Mouse (Mus musculus): ENCODE measurements around the gene Mmel1. TPM values are rescaled to one million over a fixed set of nuclear protein-coding genes. Genes with fewer than 3 reads are reported as not detected.

Gene Mmel1
- total RNA-seq (2022), result under 1 TPM in 2 of 4 experiments, not detected in 2; 0.16 to 0.20 TPM

- no peak for DNase-seq (ENCODE audit: low spot score)
Measured at GRCm38 (mm10) chr4:154869440-154869839, at the start of gene Mmel1. Gene Mmel1 (plus strand): TSS chr4:154869585.

GRCm38 (mm10) chr4:154825662-154826061 lies 43.7 kb upstream of the Mmel1 start:
- peak; percentile 46 for DNase-seq (ENCODE audit: low spot score)

GRCm38 (mm10) chr4:154826224-154826623 lies 43.2 kb upstream of the Mmel1 start:
- DNase-seq (ENCODE audit: low spot score), result no peak

GRCm38 (mm10) chr4:154827181-154827580 lies 42.2 kb upstream of the Mmel1 start:
- peak; percentile 73 for DNase-seq (ENCODE audit: low spot score)

GRCm38 (mm10) chr4:154827861-154828610 lies 41.3 kb upstream of the Mmel1 start:
- DNase-seq (ENCODE audit: low spot score), result no peak

- DNase-seq (ENCODE audit: low spot score), result no peak
Measured at GRCm38 (mm10) chr4:154831915-154832573, 37.3 kb upstream of the Mmel1 start.

GRCm38 (mm10) chr4:154836183-154836915 lies 33.0 kb upstream of the Mmel1 start:
- no peak for DNase-seq (ENCODE audit: low spot score)

GRCm38 (mm10) chr4:154837170-154837569 lies 32.2 kb upstream of the Mmel1 start, which contains the start of gene Ttc34:
Gene Ttc34 (plus strand): TSS chr4:154837459.
- DNase-seq (ENCODE audit: low spot score), result peak; percentile 41

- no peak for DNase-seq (ENCODE audit: low spot score)
Measured at GRCm38 (mm10) chr4:154838741-154839140, 30.6 kb upstream of the Mmel1 start.

- no peak for DNase-seq (ENCODE audit: low spot score)
Measured at GRCm38 (mm10) chr4:154839406-154839805, 30.0 kb upstream of the Mmel1 start.

GRCm38 (mm10) chr4:154852696-154853095 lies 16.7 kb upstream of the Mmel1 start:
- no peak for DNase-seq (ENCODE audit: low spot score)

- DNase-seq (ENCODE audit: low spot score), result no peak
Measured at GRCm38 (mm10) chr4:154853881-154854280, 15.5 kb upstream of the Mmel1 start.

GRCm38 (mm10) chr4:154854676-154855345 lies 14.6 kb upstream of the Mmel1 start:
- DNase-seq (ENCODE audit: low spot score), result no peak

- peak; percentile 50 for DNase-seq (ENCODE audit: low spot score)
Measured at GRCm38 (mm10) chr4:154855721-154856479, 13.5 kb upstream of the Mmel1 start.

- no peak for DNase-seq (ENCODE audit: low spot score)
Measured at GRCm38 (mm10) chr4:154856480-154856837, 12.9 kb upstream of the Mmel1 start.

- no peak for DNase-seq (ENCODE audit: low spot score)
Measured at GRCm38 (mm10) chr4:154856882-154857281, 12.5 kb upstream of the Mmel1 start.

- DNase-seq (ENCODE audit: low spot score), result no peak
Measured at GRCm38 (mm10) chr4:154857366-154858240, 11.8 kb upstream of the Mmel1 start.

- DNase-seq (ENCODE audit: low spot score), result no peak
Measured at GRCm38 (mm10) chr4:154858601-154859000, 10.8 kb upstream of the Mmel1 start.

- no peak for DNase-seq (ENCODE audit: low spot score)
Measured at GRCm38 (mm10) chr4:154861967-154862366, 7.4 kb upstream of the Mmel1 start.

- no peak for DNase-seq (ENCODE audit: low spot score)
Measured at GRCm38 (mm10) chr4:154863436-154863935, 5.9 kb upstream of the Mmel1 start.
